Mouse (Mus musculus): ENCODE data around the gene Selenoo.

Gene Selenoo

GRCm38 (mm10) chr15:89075478-89076147, 13.3 kb upstream of the Selenoo start:
- intact Hi-C loops (cut with DNase I): no loop called here

GRCm38 (mm10) chr15:89076156-89076731, 12.6 kb upstream of the Selenoo start:
- intact Hi-C loops (cut with DNase I): no loop called here

DNA sequence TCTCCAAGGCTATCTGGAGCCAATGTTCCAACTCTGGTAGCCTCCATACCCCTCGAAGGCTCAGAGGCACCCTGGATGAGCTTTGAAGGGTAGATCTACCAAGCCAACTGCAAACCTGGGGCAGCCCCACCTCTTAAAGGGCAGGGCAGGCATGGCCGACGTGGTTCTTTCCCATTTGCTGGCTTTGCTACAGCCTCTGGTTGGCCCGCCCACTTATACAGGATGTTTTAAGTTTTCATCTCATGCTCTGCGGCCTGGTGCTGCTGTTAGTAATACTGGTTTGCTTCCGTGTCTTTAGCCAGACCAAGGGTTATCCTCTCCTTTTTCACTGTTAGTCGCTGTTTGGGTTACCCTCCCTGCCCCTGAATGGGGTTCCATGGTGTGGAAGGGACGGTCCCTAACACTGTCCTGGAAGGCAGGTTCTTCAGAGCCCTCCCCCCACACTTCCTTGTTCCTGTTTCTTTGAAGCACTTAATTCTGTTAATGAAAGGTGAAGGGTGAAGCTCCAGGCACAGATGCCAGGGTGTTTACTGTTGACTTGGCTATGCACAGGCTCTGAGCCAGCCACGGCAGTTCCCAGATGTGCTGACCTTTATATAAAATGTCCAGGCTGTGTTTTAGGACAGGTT, 10.6 kb upstream of the Selenoo start:
- intact Hi-C loops (cut with DNase I): no loop called here

DNA sequence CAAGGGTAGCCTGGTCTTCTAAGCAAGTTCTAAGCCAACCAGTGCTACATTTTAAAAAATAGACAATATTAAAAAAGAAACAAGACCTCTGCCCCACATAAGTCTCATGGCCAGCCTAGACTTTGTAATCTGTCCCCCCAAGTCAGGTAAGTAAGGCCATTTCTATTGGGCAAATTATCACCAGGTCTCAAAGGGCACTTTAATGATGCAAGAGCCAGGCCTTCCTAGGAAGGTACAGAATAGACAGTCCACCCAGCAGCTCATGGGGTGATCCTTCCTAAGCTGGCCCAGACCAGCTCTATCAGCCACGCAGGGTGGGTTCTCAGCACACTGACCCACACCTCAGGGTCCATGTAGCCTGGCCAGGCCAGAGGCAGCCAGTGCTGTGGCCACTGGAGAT, 5.0 kb upstream of the Selenoo start:
- intact Hi-C loops (cut with DNase I): no loop called here

DNA sequence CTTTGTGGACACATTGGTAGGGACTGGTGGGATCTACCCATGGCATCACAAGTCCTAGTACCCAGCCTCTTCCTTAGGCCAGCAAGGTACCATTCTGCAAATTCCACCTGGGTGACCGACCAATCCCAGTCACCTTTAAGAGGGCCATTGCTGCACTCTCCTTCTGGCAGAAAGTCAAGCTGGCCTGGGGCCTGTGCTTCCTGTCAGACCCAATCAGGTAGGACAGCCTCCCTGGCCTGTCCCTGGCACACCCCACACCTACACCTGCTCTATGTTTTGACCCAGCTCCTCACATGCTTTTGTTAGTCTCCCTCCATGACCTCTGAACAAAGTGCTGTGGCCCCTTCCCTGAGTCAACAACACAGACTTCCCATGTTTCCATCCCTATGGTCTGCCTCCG, 4.1 kb upstream of the Selenoo start:
- intact Hi-C loops (cut with DNase I): no loop called here

DNA sequence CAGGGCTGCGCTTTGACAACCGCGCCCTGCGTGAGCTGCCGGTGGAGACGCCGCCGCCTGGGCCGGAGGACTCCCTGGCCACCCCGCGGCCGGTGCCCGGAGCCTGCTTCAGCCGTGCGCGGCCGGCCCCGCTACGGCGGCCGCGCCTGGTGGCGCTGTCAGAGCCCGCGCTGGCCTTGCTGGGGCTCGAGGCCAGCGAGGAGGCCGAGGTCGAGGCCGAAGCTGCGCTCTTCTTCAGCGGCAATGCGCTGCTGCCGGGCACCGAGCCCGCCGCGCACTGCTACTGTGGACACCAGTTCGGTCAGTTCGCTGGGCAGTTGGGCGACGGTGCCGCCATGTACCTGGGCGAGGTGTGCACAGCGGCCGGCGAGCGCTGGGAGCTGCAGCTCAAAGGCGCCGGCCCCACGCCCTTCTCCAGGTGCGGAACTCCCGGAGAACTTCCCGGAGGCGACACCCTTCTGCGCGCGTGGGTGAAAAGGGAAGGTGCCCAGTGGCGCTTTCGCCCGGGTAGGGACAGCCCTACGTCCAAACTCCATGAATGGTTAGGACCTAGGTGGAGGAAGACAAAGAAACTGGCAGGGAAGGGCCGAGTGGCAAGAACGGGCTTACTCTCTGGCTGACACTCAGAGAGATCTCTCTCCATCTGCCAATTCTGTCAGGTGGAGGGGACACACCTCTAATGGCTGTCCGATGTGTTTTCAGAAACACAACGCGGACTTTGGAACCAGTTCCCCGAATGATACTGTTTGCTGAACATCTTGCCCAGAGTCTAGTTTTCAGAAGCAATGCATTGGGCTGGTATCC, 566 bp downstream of the Selenoo start:
- intact Hi-C loops (cut with DNase I): loop anchor here (10.0 kb wide), 1 partner anchor 265 kb away; no protein-coding TSS in a partner anchor

DNA sequence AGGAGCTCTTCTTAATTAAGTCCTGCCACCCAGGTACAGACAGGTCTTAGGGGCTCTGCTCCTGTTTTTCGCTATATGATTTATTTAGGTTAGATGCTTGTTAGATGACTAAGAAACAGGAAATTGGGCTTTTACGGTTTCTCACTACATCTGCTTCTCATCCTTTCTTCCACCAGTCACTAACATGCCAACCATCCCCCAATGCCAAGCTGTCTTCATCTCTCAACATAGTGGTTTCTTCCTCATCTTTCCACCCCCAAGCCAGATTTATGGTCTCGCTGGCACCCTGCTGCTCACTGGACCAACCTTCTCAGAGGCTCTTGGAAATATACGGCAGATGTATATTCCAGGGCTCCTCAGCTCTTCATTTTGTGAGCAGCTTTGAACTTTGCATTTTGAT, 1.8 kb downstream of the Selenoo start:
- intact Hi-C loops (cut with DNase I): loop anchor here (10.0 kb wide), 1 partner anchor 266 kb away; no protein-coding TSS in a partner anchor

DNA sequence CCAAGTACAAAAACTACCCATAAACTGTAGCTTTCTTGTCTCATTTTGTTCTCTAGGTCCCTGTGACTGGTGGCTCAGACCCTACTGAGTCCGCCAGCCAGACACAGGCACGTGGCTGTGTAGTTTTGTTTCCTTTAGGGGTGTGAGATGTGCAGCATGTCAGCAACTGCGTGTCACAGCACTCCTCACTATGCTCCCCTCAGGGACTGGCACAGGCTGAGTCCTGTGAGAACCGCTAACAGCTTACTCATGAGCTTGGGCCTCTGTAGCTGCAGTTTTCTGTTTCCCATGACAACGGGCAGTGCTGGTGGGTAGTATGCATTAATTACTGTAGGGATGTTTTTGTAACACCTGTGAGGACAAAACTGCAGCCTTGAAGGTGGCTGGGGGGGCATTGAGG, 3.3 kb downstream of the Selenoo start:
- intact Hi-C loops (cut with DNase I): loop anchor here (10.0 kb wide), 1 partner anchor 267 kb away; no protein-coding TSS in a partner anchor

- intact Hi-C loops (cut with DNase I): loop anchor here (10.0 kb wide), 1 partner anchor 273 kb away; no protein-coding TSS in a partner anchor
These were observed 8.6 kb downstream of the Selenoo start for GRCm38 (mm10) chr15:89097450-89097849.

GRCm38 (mm10) chr15:89098616-89099015, 9.7 kb downstream of the Selenoo start:
- intact Hi-C loops (cut with DNase I): loop anchor here (10.0 kb wide), 1 partner anchor 274 kb away; no protein-coding TSS in a partner anchor

- intact Hi-C loops (cut with DNase I): no loop called here
These were observed 11.9 kb downstream of the Selenoo start for GRCm38 (mm10) chr15:89100823-89101222.

GRCm38 (mm10) chr15:89102646-89103045, 13.8 kb downstream of the Selenoo start:
- intact Hi-C loops (cut with DNase I): no loop called here

- intact Hi-C loops (cut with DNase I): no loop called here
These were observed 15.0 kb downstream of the Selenoo start for GRCm38 (mm10) chr15:89103921-89104320.

DNA sequence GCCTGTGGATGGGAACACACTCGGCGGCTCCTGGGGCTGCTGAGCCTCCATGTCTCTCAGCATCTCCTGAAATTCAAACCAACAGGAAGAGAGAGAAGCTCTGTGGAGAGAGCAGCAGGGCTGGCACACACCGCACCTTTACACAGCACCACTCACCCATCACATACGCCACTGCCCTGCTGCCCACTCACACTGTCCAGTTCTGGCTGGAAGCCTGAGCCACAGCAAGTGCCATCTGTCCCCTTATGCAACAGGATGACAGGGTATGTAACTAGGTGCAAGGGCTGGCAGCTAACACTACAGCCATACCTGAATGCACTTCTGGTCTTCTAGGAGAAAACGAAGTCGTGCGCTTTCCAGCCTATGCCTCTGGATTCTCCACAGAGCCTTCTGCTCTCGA, 15.5 kb downstream of the Selenoo start:
- intact Hi-C loops (cut with DNase I): no loop called here

DNA sequence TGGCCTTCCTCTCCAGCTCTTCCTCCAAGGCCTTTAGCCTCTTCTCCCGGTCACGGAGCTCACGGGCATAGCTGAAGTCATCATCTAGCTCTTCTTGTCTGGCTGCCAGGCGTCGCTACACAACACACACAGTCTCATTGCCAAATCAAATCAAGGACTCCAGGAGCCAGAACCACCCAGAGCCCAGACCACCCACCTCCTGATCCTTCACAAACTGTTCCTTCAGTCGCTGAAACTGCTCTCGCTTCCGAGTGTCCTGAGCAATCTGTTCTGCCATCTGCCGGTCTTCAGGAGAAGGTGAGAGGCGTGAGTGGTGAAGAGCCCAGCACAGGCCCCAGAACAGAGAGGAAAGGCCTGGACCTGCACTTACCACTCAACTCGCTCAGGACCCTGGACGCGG, 17.2 kb downstream of the Selenoo start:
- intact Hi-C loops (cut with DNase I): no loop called here

GRCm38 (mm10) chr15:89106976-89107375, 18.1 kb downstream of the Selenoo start:
- intact Hi-C loops (cut with DNase I): no loop called here

DNA sequence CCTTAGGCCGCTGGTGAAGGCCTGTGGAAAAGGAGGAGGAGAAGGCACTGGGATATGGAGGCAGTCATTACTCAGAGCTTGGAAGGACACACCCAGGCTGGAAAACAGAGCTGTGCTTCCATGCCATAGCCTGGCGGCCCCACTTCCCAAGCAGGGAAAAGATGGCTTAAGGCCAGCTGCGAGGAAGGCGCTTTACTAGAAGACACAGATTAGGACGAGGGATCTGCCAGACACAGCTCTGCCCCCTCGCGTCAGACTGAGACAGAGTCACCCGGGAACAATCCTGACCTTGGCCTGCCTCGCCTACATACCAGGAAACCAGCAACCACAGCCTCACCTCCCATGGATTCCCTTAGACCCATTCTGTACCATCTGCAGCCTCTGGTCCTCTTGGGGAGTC, 21.3 kb downstream of the Selenoo start:
- intact Hi-C loops (cut with DNase I): no loop called here

- intact Hi-C loops (cut with DNase I): no loop called here
These were observed 29.1 kb downstream of the Selenoo start for GRCm38 (mm10) chr15:89118007-89118406.

GRCm38 (mm10) chr15:89122649-89123366, 33.9 kb downstream of the Selenoo start, which contains the start of gene Tubgcp6:
Gene Tubgcp6 (minus strand): TSS chr15:89123112.
- intact Hi-C loops (cut with DNase I): loop anchor here (5.0 kb wide), 1 partner anchor 89 kb away; the partner anchor contains the start of gene Ppp6r2

- intact Hi-C loops (cut with DNase I): loop anchor here (5.0 kb wide), 1 partner anchor 89 kb away; the partner anchor contains the start of gene Ppp6r2
These were observed 34.7 kb downstream of the Selenoo start for GRCm38 (mm10) chr15:89123595-89123994.

GRCm38 (mm10) chr15:89124312-89124711, 35.4 kb downstream of the Selenoo start:
- intact Hi-C loops (cut with DNase I): loop anchor here (5.0 kb wide), 1 partner anchor 88 kb away; the partner anchor contains the start of gene Ppp6r2
